Mouse (Mus musculus) megakaryocyte, embryonic 14.5 days (primary cell): ENCODE results near the gene Phykpl.

Experiments
- FLI1 ChIP-seq: IDR thresholded peaks from 2 replicates; pipeline ENCODE4 v1.6.1; 2012; ENCODE audit warnings: low read length, inconsistent platforms, mixed read lengths
- GATA1 ChIP-seq: IDR thresholded peaks from 3 replicates; pipeline ENCODE4 v1.6.1; 2012; ENCODE audit warnings: mixed read lengths, low read length, inconsistent platforms, borderline replicate concordance

DNA sequence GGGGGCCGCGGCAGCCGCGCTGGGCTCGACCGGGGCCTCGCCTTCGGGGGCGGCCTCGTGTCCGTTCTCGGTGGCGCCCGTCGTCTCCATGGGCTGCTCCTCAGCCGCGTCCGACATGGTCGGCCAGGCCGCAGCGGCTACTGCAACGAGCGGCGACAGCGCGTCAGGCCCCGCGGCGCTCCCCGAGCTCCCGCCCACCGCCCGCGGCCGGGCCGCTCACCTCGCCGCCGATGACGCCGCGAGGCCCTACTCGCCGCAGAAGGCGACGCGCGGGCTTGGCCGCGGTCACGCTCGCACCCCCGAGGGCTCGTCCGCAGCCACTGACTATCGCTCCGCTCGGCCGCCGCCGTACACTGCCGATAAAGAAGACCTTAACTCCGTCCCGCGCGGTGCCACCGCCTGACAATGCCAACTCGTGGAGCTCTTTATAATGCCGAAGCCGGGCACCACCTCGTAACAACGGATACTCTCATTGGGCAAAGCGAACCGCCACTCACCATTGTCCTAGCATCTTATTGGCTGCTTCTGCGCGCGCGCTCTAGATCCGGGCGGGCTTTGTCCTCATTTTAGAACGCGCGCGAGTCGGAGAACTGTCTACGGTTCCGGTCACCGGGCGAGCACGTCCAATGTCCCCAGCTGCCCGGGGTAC lies 22.0 kb downstream of the Phykpl start, which contains the start of gene Hnrnpab:
- TF ChIP-seq GATA1, result no peak
- no peak; the same call in 1 of the 2 replicates for TF ChIP-seq FLI1
